Mouse (Mus musculus) ES-Bruce4 (cell line): ENCODE measurements around the gene 9130019O22Rik. TPM values are rescaled to one million over a fixed set of nuclear protein-coding genes. Genes with fewer than 3 reads are reported as not detected.

ENCODE experiments used
- H3K27ac ChIP-seq: 2 replicates; pipeline ENCODE4 v1.5.1; 2012; ENCODE audit warnings: low read length, inconsistent platforms; ENCODE audit not compliant: insufficient read depth
- H3K27me3 ChIP-seq: 2 replicates; pipeline ENCODE4 v1.6.1; 2012; ENCODE audit warnings: mild to moderate bottlenecking, low read length, inconsistent platforms; ENCODE audit not compliant: control insufficient read depth, poor library complexity, insufficient read depth, severe bottlenecking
- H3K36me3 ChIP-seq: 2 replicates; pipeline ENCODE4 v1.6.1; 2012; ENCODE audit warnings: inconsistent platforms, mild to moderate bottlenecking, low read length, moderate library complexity; ENCODE audit not compliant: control insufficient read depth, poor library complexity, insufficient read depth, severe bottlenecking
- H3K4me1 ChIP-seq: one replicate; pipeline ENCODE4 v1.8.1; 2011; ENCODE audit warnings: low read length; ENCODE audit not compliant: control insufficient read depth, insufficient read depth
- H3K4me3 ChIP-seq: 2 replicates; pipeline ENCODE4 v1.5.1; 2011; ENCODE audit warnings: low read depth, mild to moderate bottlenecking, low read length
- H3K9ac ChIP-seq: 2 replicates; pipeline ENCODE4 v1.6.1; 2012; ENCODE audit warnings: low read depth, mild to moderate bottlenecking, inconsistent platforms; ENCODE audit not compliant: poor library complexity, severe bottlenecking
- H3K9me3 ChIP-seq: replicated peaks from 2 replicates; pipeline ENCODE4 v1.6.1; 2012; ENCODE audit warnings: mild to moderate bottlenecking, low read length, inconsistent platforms; ENCODE audit not compliant: control insufficient read depth, poor library complexity, insufficient read depth, severe bottlenecking
- CTCF ChIP-seq: IDR thresholded peaks from one replicate; pipeline ENCODE4 v1.8.1; 2011; ENCODE audit warnings: low read depth, low read length
- EP300 ChIP-seq: IDR thresholded peaks from 2 replicates; pipeline ENCODE4 v1.6.1; 2011; ENCODE audit warnings: low read depth, low read length; ENCODE audit not compliant: insufficient read depth
- POLR2A ChIP-seq: IDR thresholded peaks from one replicate; pipeline ENCODE4 v1.8.1; 2011; ENCODE audit warnings: low read length; ENCODE audit not compliant: insufficient read depth
- polyA plus RNA-seq: library from polyadenylated mRNA; stranded (reverse); fragments of >200 nt; gene quantifications from 2 replicates; pipeline ENCODE4 v1.2.4, GENCODE M21; 2011; ENCODE audit warnings: low read depth; ENCODE audit not compliant: missing spikeins, insufficient read depth, insufficient read length

9130019O22Rik gene
- polyA plus RNA-seq, 1 experiment, result 2.1 TPM

DNA sequence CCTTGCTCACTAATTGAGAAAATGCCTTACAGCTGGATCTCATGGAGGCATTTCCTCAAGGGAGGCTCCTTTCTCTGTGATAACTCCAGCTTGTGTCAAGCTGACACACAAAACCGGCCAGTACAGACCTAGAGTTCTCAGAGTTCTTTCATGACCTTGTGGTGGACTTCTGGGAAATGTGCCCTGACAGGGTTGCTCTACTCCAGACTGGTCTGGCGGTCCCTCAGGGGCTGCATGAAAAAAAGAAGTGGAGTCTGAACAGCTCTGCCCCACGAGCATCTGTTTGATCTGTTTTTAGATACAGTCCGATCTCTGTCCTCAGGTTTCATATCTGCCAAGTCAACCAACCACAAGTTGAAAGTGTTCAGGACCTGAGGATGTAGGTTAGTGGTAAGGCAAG is 49.3 kb downstream of the 9130019O22Rik start:
- no peaks in the 10 kb centered on the region for H3K4me1 ChIP-seq
- H3K27ac ChIP-seq, result no peak overlapping the region
- H3K9me3 ChIP-seq, result no peaks in the 10 kb centered on the region
- TF ChIP-seq POLR2A, result no peak
- no peak for TF ChIP-seq EP300
- H3K4me3 ChIP-seq, result no peak overlapping the region
- H3K27me3 ChIP-seq, result no peaks in the 10 kb centered on the region
- H3K9ac ChIP-seq, result no peak overlapping the region
- no peaks in the 10 kb centered on the region for H3K36me3 ChIP-seq

GRCm38 (mm10) chr7:127335604-127336003 is 51.4 kb downstream of the 9130019O22Rik start:
- Histone ChIP-seq H3K27me3 (no peaks in the 10 kb centered on the region), H3K9me3 (no peaks in the 10 kb centered on the region), H3K4me3 (no peak overlapping the region), H3K36me3 (no peaks in the 10 kb centered on the region), H3K4me1 (no peaks in the 10 kb centered on the region), H3K9ac (no peak overlapping the region), H3K27ac (no peak overlapping the region)
- TF ChIP-seq EP300 (no peak), POLR2A (no peak), CTCF (no peak)

DNA sequence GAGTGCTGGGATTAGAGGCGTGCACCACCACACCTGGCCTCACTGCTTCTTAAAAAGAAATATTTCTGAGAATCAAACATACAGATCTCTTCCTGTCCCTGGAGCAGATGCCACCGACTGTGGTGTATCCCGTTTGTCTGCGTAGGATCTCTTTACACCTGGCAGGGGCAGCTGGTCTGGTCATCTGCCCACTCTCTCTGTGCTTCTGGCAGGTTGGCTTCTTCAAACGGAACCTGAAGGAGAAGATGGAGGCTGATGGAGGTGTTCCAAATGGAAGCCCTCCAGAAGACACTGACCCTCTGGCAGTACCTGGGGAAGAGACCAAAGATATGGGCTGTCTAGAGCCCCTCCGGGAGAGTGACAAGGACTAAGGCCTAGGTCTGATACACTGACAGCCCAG is 53.7 kb downstream of the 9130019O22Rik start:
- no peaks in the 10 kb centered on the region for H3K4me1 ChIP-seq
- no peaks in the 10 kb centered on the region for H3K36me3 ChIP-seq
- H3K27me3 ChIP-seq, result no peaks in the 10 kb centered on the region
- no peak overlapping the region for H3K27ac ChIP-seq
- H3K9me3 ChIP-seq, result no peaks in the 10 kb centered on the region
- H3K9ac ChIP-seq, result no peak overlapping the region
- H3K4me3 ChIP-seq, result no peak overlapping the region
- TF ChIP-seq CTCF, result no peak
- TF ChIP-seq EP300, result no peak
- no peak for TF ChIP-seq POLR2A

Other genes with a start within 250 kb of the 9130019O22Rik start
- 1.5 and 2.2 TPM in 2 replicates for gene Spn, start 249.3 kb downstream of the 9130019O22Rik start, polyA plus RNA-seq
- gene Cd2bp2, start 191.1 kb downstream of the 9130019O22Rik start, polyA plus RNA-seq, result 98.6 and 120 TPM in 2 replicates
- 42.8 and 55.5 TPM in 2 replicates for gene Tbc1d10b, start 178.7 kb downstream of the 9130019O22Rik start, polyA plus RNA-seq
- gene Mylpf, start 178.3 kb downstream of the 9130019O22Rik start, polyA plus RNA-seq, result 278 and 351 TPM in 2 replicates
- 52.1 and 57.0 TPM in 2 replicates for gene Zfp553, start 154.1 kb downstream of the 9130019O22Rik start, polyA plus RNA-seq
- 210 and 229 TPM in 2 replicates for gene Sept1, start 154.0 kb downstream of the 9130019O22Rik start, polyA plus RNA-seq
- gene Zfp771, start 142.9 kb downstream of the 9130019O22Rik start, polyA plus RNA-seq, result 8.2 and 8.7 TPM in 2 replicates
- gene Dctpp1, start 126.5 kb downstream of the 9130019O22Rik start, polyA plus RNA-seq, result 133 and 135 TPM in 2 replicates
- gene Sephs2, start 113.1 kb downstream of the 9130019O22Rik start, polyA plus RNA-seq, result 77.5 and 80.3 TPM in 2 replicates
- gene Itgal, start 90.9 kb downstream of the 9130019O22Rik start, polyA plus RNA-seq, result 0.55 and 0.81 TPM in 2 replicates
- 7.0 and 7.8 TPM in 2 replicates for gene Zfp768, start 41.6 kb downstream of the 9130019O22Rik start, polyA plus RNA-seq
- 4.2 and 7.5 TPM in 2 replicates for gene Zfp747, start 11.1 kb downstream of the 9130019O22Rik start, polyA plus RNA-seq
- 2.0 and 6.1 TPM in 2 replicates for gene E430018J23Rik, start 6.5 kb upstream of the 9130019O22Rik start, polyA plus RNA-seq
- gene Zfp764, start 19.7 kb upstream of the 9130019O22Rik start, polyA plus RNA-seq, result 1.4 and 1.9 TPM in 2 replicates
- gene Zfp688, start 34.9 kb upstream of the 9130019O22Rik start, polyA plus RNA-seq, result 20.3 and 24.9 TPM in 2 replicates
- gene Zfp689, start 62.0 kb upstream of the 9130019O22Rik start, polyA plus RNA-seq, result 2.7 and 2.8 TPM in 2 replicates
- gene Prr14, start 72.4 kb upstream of the 9130019O22Rik start, polyA plus RNA-seq, result 45.3 and 48.0 TPM in 2 replicates
- 21.8 and 25.3 TPM in 2 replicates for gene Fbrs, start 92.0 kb upstream of the 9130019O22Rik start, polyA plus RNA-seq
- 106 and 114 TPM in 2 replicates for gene Srcap, start 124.8 kb upstream of the 9130019O22Rik start, polyA plus RNA-seq
- gene Gm42715, start 132.4 kb upstream of the 9130019O22Rik start, polyA plus RNA-seq, result 13.0 and 13.6 TPM in 2 replicates
- 2.9 and 3.2 TPM in 2 replicates for gene Tmem265, start 174.2 kb upstream of the 9130019O22Rik start, polyA plus RNA-seq
- gene Phkg2, start 186.2 kb upstream of the 9130019O22Rik start, polyA plus RNA-seq, result 38.1 and 44.6 TPM in 2 replicates
- 3.3 and 4.7 TPM in 2 replicates for gene Ccdc189, start 201.4 kb upstream of the 9130019O22Rik start, polyA plus RNA-seq
- 39.4 and 41.6 TPM in 2 replicates for gene Rnf40, start 201.6 kb upstream of the 9130019O22Rik start, polyA plus RNA-seq
- 4.9 and 6.0 TPM in 2 replicates for gene Zfp629, start 228.6 kb upstream of the 9130019O22Rik start, polyA plus RNA-seq